Mouse (Mus musculus) E14TG2a.4 (cell line): Measurements from ENCODE around the gene Olfr1417.

Experiments used
- H3K27me3 ChIP-seq: 2 replicates; pipeline ENCODE4 v1.6.1; 2014; ENCODE audit warnings: low read length, control low read depth; ENCODE audit not compliant: insufficient read depth
- H3K36me3 ChIP-seq: 2 replicates; pipeline ENCODE4 v1.6.1; 2014; ENCODE audit warnings: low read length, control low read depth; ENCODE audit not compliant: insufficient read depth
- H3K4me1 ChIP-seq: replicated peaks from 2 replicates; pipeline ENCODE4 v1.6.1; 2014; ENCODE audit warnings: low read depth, low read length, control low read depth
- H3K4me3 ChIP-seq: replicated peaks from 2 replicates; pipeline ENCODE4 v1.5.1; 2014; ENCODE audit warnings: mild to moderate bottlenecking, low read length
- H3K9me3 ChIP-seq: 2 replicates; pipeline ENCODE4 v1.6.1; 2014; ENCODE audit warnings: low read length, control low read depth
- CTCF ChIP-seq: conservative IDR thresholded peaks from 2 replicates; pipeline ENCODE4 v1.5.1; 2014; ENCODE audit warnings: low read length
- NANOG ChIP-seq: IDR thresholded peaks from 2 replicates; pipeline ENCODE4 v1.6.1; 2014; ENCODE audit warnings: borderline replicate concordance, low read length, mixed read lengths
- POU5F1 ChIP-seq: IDR thresholded peaks from 2 replicates; pipeline ENCODE4 v1.6.1; 2014; ENCODE audit warnings: low read length, borderline replicate concordance

Olfr1417 gene

DNA sequence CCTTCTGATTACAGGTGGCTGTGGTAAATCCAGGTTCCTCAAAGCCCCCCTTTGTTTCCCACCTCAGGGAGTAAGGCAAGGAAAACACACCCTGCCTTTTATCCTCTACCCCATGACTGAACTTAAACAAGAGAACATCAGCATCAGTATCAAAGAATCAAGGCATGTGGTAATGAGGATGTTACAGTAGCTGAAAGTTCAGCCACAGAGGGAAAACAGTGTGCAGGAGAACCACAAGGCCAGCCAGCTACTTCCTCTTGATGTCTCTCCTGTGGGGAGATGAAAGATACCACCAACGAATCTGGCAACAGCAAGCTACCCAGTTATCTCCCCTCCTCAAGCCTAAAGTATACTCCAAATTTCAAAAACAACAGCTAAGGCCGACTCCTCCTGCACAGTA lies 31.8 kb downstream of the Olfr1417 start:
- peaks cover 45% of the 10 kb centered on the region for H3K36me3 ChIP-seq
- H3K27me3 ChIP-seq = no peaks in the 10 kb centered on the region
- H3K9me3 ChIP-seq = no peaks in the 10 kb centered on the region
- TF ChIP-seq NANOG (peak; percentile 85), CTCF (no peak)
- H3K4me3 ChIP-seq = peak overlapping the region; percentile 21; the same call in 1 of the 2 replicates
- H3K4me1 ChIP-seq = peaks cover 98% of the 10 kb centered on the region

DNA sequence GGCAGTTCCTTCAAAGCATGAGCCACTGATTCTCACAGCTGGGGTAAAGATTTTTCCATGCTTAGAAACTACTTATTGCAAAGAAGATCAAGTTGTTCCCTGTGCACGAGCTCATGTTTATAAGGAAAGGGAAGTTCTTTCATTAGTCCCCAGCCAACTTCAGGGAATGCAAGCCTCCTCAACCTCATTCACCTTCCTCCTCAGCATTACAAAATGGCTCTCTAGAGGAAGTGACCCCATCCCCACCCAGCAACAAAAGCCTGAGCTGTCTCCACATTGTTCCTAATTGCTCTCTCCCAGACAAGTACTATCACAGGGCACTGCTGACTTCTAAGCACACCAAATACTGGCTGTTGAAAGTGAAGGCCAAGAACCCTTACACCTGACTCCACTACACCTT lies 34.6 kb downstream of the Olfr1417 start:
- Histone ChIP-seq H3K9me3 (no peaks in the 10 kb centered on the region), H3K4me3 (no peak overlapping the region; the same call in 1 of the 2 replicates)

DNA sequence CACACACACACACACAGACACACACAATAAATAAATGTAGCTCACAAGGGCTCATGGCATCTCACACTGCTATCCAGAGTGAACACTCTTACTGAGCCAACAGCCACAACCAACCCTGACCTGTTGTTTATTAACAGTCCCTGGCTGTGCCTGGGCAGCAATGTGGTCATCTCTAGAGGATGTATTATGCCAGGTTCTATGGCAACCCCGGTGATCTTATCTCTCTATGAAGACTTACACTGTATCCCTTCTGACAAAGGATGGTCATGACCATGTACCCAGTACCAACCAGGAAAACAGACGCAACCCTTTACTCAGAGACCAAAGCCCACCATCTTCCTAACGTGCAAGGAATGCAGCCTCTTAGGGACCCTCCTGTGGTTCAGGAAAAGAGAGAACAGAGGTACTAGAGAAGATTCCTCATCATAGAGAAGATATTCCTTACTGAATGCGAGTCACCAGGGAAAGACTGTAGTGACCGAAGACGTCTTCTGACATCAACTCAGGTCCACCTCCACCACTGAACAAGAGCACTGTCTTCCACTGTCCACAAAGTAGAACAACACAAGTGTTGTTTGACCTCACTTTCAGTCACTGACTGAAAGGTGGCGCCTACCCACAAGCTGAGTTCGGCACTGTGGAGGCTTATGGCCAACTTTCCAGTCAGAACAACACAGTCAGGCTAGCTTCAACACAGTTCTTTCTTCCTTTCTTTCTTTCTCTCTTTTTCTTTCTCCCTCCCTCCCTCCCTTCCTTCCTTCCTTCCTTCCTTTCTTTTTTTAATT lies 38.3 kb downstream of the Olfr1417 start:
- TF ChIP-seq NANOG (no peak), POU5F1 (no peak), CTCF (no peak)
- Histone ChIP-seq H3K27me3 (no peaks in the 10 kb centered on the region), H3K4me3 (no peak overlapping the region), H3K36me3 (peaks cover 29% of the 10 kb centered on the region), H3K9me3 (no peaks in the 10 kb centered on the region), H3K4me1 (peaks cover 40% of the 10 kb centered on the region)

More for the DNA sequence above, 34.6 kb downstream of the Olfr1417 start:
- no peak for TF ChIP-seq NANOG
- TF ChIP-seq CTCF = no peak
- TF ChIP-seq POU5F1 = no peak
- peaks cover 77% of the 10 kb centered on the region for H3K4me1 ChIP-seq
- no peaks in the 10 kb centered on the region for H3K27me3 ChIP-seq
- peaks cover 35% of the 10 kb centered on the region for H3K36me3 ChIP-seq

DNA sequence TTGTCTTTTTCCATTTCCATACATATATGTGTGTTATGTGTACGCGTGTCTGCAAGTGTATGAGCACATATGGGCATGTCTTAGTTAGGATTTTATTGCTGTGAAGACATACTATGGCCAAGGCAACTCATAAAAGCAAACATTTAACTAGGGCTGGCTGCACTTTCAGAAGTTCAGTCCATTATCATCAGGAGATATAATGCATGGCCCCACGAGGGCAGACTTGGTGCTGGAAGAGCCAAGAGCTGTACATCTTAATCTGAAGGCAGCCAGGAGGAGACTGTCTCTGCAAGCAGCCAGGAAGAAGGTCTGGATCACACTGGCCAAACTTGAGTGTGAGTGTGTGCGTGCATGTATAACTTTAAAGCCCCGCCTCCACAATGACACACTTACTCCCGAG lies 44.6 kb downstream of the Olfr1417 start:
- no peaks in the 10 kb centered on the region for H3K9me3 ChIP-seq
- no peaks in the 10 kb centered on the region for H3K27me3 ChIP-seq
- peaks cover 18% of the 10 kb centered on the region for H3K4me1 ChIP-seq
- TF ChIP-seq CTCF (no peak), NANOG (no peak), POU5F1 (no peak)
- H3K4me3 ChIP-seq = no peak overlapping the region
- peaks cover 31% of the 10 kb centered on the region for H3K36me3 ChIP-seq

DNA sequence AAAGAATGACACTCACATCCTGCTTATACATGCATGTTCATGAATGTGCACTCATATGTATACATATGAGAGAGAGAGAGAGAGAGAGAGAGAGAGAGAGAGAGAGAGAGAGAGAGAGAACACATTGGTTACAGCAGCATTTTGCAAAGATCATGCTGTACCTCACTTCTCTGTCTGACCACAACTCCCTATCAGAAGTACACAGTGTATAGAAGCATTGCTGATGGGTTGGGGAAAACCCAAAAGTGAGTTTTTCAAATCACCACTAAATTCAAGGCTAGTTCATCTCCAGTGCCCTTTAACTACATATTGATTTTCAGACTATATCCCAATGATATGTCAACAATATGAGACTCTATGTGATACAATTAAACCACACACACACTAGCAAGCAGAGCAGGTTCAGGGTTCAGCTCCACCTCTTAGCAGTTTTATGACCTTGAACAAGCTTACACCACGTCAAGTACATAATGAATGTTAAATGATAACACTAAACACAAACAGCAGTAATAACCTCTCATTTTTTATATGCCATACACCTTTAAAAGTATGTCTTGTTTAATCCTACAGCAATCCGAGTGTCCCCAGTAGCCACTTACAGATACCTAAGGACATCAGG lies 45.2 kb downstream of the Olfr1417 start:
- Histone ChIP-seq H3K4me1 (peaks cover 18% of the 10 kb centered on the region), H3K9me3 (no peaks in the 10 kb centered on the region), H3K4me3 (no peak overlapping the region), H3K27me3 (no peaks in the 10 kb centered on the region), H3K36me3 (peaks cover 35% of the 10 kb centered on the region)
- no peak for TF ChIP-seq CTCF
- no peak for TF ChIP-seq POU5F1

DNA sequence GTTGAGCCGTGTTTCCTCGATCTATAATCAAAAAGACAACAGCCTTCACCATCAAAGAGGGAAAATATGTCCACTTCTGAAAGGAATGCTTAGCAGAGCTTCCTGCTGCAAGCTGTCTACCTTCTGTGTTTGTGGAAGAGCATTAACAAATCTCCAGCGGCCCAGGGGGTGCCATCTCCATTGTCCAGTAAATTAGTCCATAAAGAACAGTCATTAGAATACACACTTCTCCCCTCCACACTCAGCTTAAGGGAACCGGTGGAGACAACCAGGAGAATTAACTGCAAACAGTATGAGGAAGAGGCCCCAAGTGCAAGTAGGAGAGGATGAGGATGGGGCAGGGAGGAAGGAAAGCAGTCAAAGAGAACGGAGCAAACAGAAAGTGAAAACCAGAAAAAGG lies 47.2 kb downstream of the Olfr1417 start:
- peaks cover 55% of the 10 kb centered on the region for H3K36me3 ChIP-seq
- no peaks in the 10 kb centered on the region for H3K9me3 ChIP-seq
- TF ChIP-seq NANOG (peak; percentile 75), CTCF (no peak), POU5F1 (no peak)
- peaks cover 18% of the 10 kb centered on the region for H3K4me1 ChIP-seq
- no peaks in the 10 kb centered on the region for H3K27me3 ChIP-seq
- H3K4me3 ChIP-seq = no peak overlapping the region

DNA sequence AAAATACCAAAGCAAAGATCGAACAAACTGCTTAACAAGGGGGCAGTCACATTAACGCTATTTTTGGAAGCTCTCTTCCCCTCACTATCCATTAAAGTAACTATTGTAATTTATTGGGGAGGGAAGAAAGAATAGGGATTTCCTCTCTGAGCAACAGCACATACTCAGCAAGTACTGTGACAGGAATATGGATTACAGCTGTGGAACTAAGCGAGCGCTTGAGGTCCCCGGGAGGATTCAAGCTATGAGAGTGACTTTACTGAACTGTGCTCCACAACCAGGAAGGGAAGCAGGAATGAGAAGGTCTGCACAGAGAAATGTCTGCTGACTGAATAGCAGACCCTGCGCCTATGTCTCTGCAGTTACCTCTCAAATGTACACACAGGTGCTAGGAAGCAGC lies 50.1 kb downstream of the Olfr1417 start:
- Histone ChIP-seq H3K4me1 (peaks cover 13% of the 10 kb centered on the region), H3K36me3 (peaks cover 71% of the 10 kb centered on the region), H3K27me3 (no peaks in the 10 kb centered on the region), H3K4me3 (no peak overlapping the region), H3K9me3 (no peaks in the 10 kb centered on the region)
- TF ChIP-seq CTCF (no peak), POU5F1 (no peak), NANOG (no peak)

DNA sequence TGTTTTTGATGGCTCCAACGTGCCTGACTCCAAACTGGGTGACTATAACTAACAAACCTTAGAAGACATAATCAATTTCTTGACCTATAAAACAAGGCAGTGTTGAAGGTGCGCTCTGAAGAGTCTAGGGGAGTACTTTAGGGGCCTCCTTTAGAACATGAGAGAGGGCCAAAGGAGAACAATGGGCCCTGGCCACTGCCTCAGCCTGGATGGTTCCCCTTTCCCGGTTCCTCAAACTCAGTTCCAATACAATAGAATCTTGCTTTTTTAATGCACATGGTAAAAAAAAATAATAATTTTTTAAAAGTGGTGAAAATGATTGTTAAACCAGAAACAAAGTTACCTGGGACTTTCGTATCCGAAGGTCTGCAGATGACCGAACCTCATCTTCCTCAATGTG lies 51.2 kb downstream of the Olfr1417 start:
- Histone ChIP-seq H3K4me1 (peaks cover 13% of the 10 kb centered on the region), H3K36me3 (peaks cover 81% of the 10 kb centered on the region), H3K9me3 (no peaks in the 10 kb centered on the region), H3K4me3 (no peak overlapping the region), H3K27me3 (no peaks in the 10 kb centered on the region)
- no peak for TF ChIP-seq NANOG
- TF ChIP-seq CTCF = no peak
- no peak for TF ChIP-seq POU5F1

DNA sequence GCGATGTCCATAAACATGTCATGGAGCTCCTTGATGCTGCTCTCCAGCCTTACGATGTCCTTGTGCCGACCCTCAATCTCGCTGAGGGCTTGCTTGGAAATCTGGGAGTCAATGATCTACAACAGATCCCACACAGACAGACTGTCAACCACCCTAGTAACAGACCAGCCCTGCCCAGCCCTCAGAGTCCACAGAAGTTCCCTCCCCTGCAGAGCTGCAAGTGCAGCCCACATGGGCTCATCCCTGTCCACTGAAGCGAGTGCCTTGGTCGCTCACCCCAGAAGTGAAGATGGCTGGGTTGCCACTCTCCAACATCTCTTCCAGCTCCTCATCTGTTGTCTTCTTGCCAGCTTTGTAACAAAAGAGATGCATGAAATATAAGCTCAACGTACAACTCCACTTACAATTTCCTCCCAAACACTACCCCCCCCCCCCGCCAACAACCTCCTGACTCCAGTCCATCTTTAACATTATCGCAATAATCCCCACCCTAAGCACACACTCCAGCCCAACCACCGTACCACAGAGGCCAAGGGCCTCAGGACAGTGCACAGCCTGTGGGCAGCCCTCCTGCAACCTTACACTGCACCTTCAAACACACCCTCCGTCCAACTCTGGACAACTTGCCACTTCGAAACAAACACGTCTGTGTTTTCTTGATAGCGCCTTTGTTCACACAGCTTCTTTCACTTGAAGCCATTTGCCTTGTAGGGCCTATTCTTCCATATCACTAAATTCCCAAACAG lies 53.4 kb downstream of the Olfr1417 start:
- H3K36me3 ChIP-seq = peaks cover 96% of the 10 kb centered on the region
- TF ChIP-seq CTCF (no peak), POU5F1 (no peak), NANOG (no peak)
- no peaks in the 10 kb centered on the region for H3K4me1 ChIP-seq
- no peak overlapping the region for H3K4me3 ChIP-seq
- H3K9me3 ChIP-seq = no peaks in the 10 kb centered on the region
- H3K27me3 ChIP-seq = no peaks in the 10 kb centered on the region
